Mouse (Mus musculus) G1E (cell line): Measurements from ENCODE around the gene Pvr. TPM values are rescaled to one million over a fixed set of nuclear protein-coding genes. Genes with fewer than 3 reads are reported as not detected.
"Not testable (repeated sequence)": the region's sequence is repeated elsewhere in the genome, so short reads cannot be mapped to it uniquely, and the experiment has no call there.

Experiments used
- ATAC-seq: 2 replicates; pipeline ENCODE4 v1.8.0; 2016; ENCODE audit warnings: mild to moderate bottlenecking; ENCODE audit not compliant: insufficient number of reproducible peaks, poor library complexity, low FRiP score, severe bottlenecking; ENCODE audit errors: extremely low read depth
- DNase-seq: peaks from one replicate; pipeline ENCODE4 v3.0.0; 2012; ENCODE audit warnings: low spot score
- H3K27me3 ChIP-seq: 2 replicates; pipeline ENCODE4 v1.6.1; 2012; ENCODE audit warnings: mild to moderate bottlenecking, low read length, inconsistent platforms; ENCODE audit not compliant: insufficient read depth
- H3K36me3 ChIP-seq: replicated peaks from 2 replicates; pipeline ENCODE3; 2012; ENCODE audit warnings: mild to moderate bottlenecking, inconsistent platforms
- H3K4me1 ChIP-seq: 2 replicates; pipeline ENCODE4 v1.6.1; 2012; ENCODE audit warnings: low read depth, low read length, inconsistent platforms, mixed read lengths; ENCODE audit not compliant: insufficient read depth
- H3K4me3 ChIP-seq: 2 replicates; pipeline ENCODE4 v1.5.1; 2012; ENCODE audit warnings: low read depth, mild to moderate bottlenecking, inconsistent platforms, low read length, moderate library complexity, mixed read lengths
- H3K9me3 ChIP-seq: replicated peaks from 2 replicates; pipeline ENCODE4 v1.6.1; 2012; ENCODE audit warnings: inconsistent platforms
- CTCF ChIP-seq: IDR thresholded peaks from 2 replicates; pipeline ENCODE4 v1.5.1; 2012; ENCODE audit warnings: low read depth, low read length, inconsistent platforms, mixed read lengths
- GATA1 ChIP-seq: IDR thresholded peaks from 2 replicates; pipeline ENCODE4 v1.6.1; 2012; ENCODE audit warnings: borderline replicate concordance, low read length, inconsistent platforms, mixed read lengths
- GATA2 ChIP-seq: IDR thresholded peaks from 2 replicates; pipeline ENCODE4 v1.6.1; 2012; ENCODE audit warnings: low read depth, low read length, inconsistent platforms, borderline replicate concordance
- POLR2AphosphoS5 ChIP-seq: IDR thresholded peaks from 2 replicates; pipeline ENCODE4 v1.6.1; 2012; ENCODE audit warnings: low read depth, low read length, inconsistent platforms; ENCODE audit not compliant: insufficient replicate concordance
- TAL1 ChIP-seq: conservative IDR thresholded peaks from 2 replicates; pipeline ENCODE4 v1.6.1; 2012; ENCODE audit warnings: low read depth, low read length, inconsistent platforms, mixed read lengths
- polyA plus RNA-seq: library from polyadenylated mRNA; stranded (reverse); fragments of >175 nt; gene quantifications from 2 replicates; pipeline ENCODE4 v1.2.3, GENCODE M21; 2012
- total RNA-seq, 2 experiments: library from RNA; stranded (forward) in 1 of 2; stranded (reverse) in 1 of 2; fragments of 200-1000 nt in 1 of 2; fragments of >200 nt in 1 of 2; fragmentation: Nextera tagmentation in 1 of 2; gene quantifications; 2 replicates each; pipeline ENCODE4 v1.2.3; 2014 to 2017

The Pvr gene
- total and polyA plus RNA-seq, 3 experiments = 0.33 TPM; not detected in 2

GRCm38 (mm10) chr7:19935961-19936360 is 15.0 kb upstream of the Pvr start:
- no peaks in the 10 kb centered on the region for H3K27me3 ChIP-seq
- no peak overlapping the region for H3K4me3 ChIP-seq
- ATAC-seq (no peak), DNase-seq (no peak)
- H3K36me3 ChIP-seq = no peaks in the 10 kb centered on the region
- no peaks in the 10 kb centered on the region for H3K9me3 ChIP-seq
- TF ChIP-seq GATA2 = no peak
- TF ChIP-seq GATA1 = no peak
- TF ChIP-seq TAL1 = no peak
- TF ChIP-seq POLR2AphosphoS5 = no peak
- TF ChIP-seq CTCF = no peak
- no peaks in the 10 kb centered on the region for H3K4me1 ChIP-seq

- Histone ChIP-seq H3K9me3 (no peaks in the 10 kb centered on the region), H3K4me1 (no peaks in the 10 kb centered on the region), H3K36me3 (no peaks in the 10 kb centered on the region), H3K4me3 (no peak overlapping the region), H3K27me3 (no peaks in the 10 kb centered on the region)
- no peak for DNase-seq
- ATAC-seq = no peak
- no peak for TF ChIP-seq TAL1
- TF ChIP-seq GATA2 = no peak
- no peak for TF ChIP-seq POLR2AphosphoS5
- TF ChIP-seq GATA1 = no peak
- no peak for TF ChIP-seq CTCF
Measured at GRCm38 (mm10) chr7:19935171-19935751, 14.3 kb upstream of the Pvr start.

- Histone ChIP-seq H3K4me1 (no peaks in the 10 kb centered on the region), H3K27me3 (no peaks in the 10 kb centered on the region), H3K4me3 (no peak overlapping the region), H3K36me3 (no peaks in the 10 kb centered on the region), H3K9me3 (no peaks in the 10 kb centered on the region)
- TF ChIP-seq CTCF = no peak
- TF ChIP-seq TAL1 = no peak
- TF ChIP-seq GATA2 = no peak
- TF ChIP-seq GATA1 = no peak
- no peak for TF ChIP-seq POLR2AphosphoS5
- DNase-seq (no peak), ATAC-seq (no peak)
Measured at GRCm38 (mm10) chr7:19932877-19933809, 12.2 kb upstream of the Pvr start.

GRCm38 (mm10) chr7:19932133-19932876 is 11.3 kb upstream of the Pvr start:
- ATAC-seq (no peak), DNase-seq (no peak)
- no peak for TF ChIP-seq TAL1
- no peak for TF ChIP-seq POLR2AphosphoS5
- no peak for TF ChIP-seq CTCF
- no peak for TF ChIP-seq GATA1
- TF ChIP-seq GATA2 = no peak
- Histone ChIP-seq H3K36me3 (no peaks in the 10 kb centered on the region), H3K4me3 (no peak overlapping the region), H3K9me3 (no peaks in the 10 kb centered on the region), H3K27me3 (no peaks in the 10 kb centered on the region), H3K4me1 (no peaks in the 10 kb centered on the region)

- ATAC-seq, DNase-seq, H3K4me1 ChIP-seq, H3K4me3 ChIP-seq, H3K36me3 ChIP-seq, H3K9me3 ChIP-seq, H3K27me3 ChIP-seq: not testable (repeated sequence)
Measured at GRCm38 (mm10) chr7:19930481-19930880, 9.5 kb upstream of the Pvr start.

- Histone ChIP-seq H3K9me3 (no peaks in the 10 kb centered on the region), H3K4me1 (no peaks in the 10 kb centered on the region), H3K4me3 (no peak overlapping the region), H3K36me3 (no peaks in the 10 kb centered on the region), H3K27me3 (no peaks in the 10 kb centered on the region)
- no peak for TF ChIP-seq TAL1
- TF ChIP-seq GATA1 = no peak
- no peak for TF ChIP-seq CTCF
- DNase-seq (no peak), ATAC-seq (no peak)
Measured at GRCm38 (mm10) chr7:19928486-19928885, 7.5 kb upstream of the Pvr start.
